Mouse (Mus musculus): ENCODE data around the gene Nup88.

Gene Nup88

GRCm38 (mm10) chr11:70944935-70945817, 24.6 kb downstream of the Nup88 start:
- TF ChIP-seq CTCF (conservative IDR thresholded peaks at IDR 0.05; ENCODE audit: low read length) = no peak
- TF ChIP-seq NANOG (IDR thresholded peaks at IDR 0.05; ENCODE audit: borderline replicate concordance, low read length) = no peak
- TF ChIP-seq POU5F1 (IDR thresholded peaks at IDR 0.05; ENCODE audit: borderline replicate concordance, low read length) = no peak
- Histone ChIP-seq H3K9me3 (ENCODE audit: low read length) (no peaks in the 10 kb centered on the region), H3K4me1 (replicated peaks; ENCODE audit: low read depth, low read length) (no peaks in the 10 kb centered on the region), H3K4me3 (replicated peaks; ENCODE audit: low read length) (no peak overlapping the region), H3K27me3 (ENCODE audit: insufficient read depth, low read length) (no peaks in the 10 kb centered on the region), H3K36me3 (ENCODE audit: insufficient read depth, low read length) (peaks cover 97% of the 10 kb centered on the region)

DNA sequence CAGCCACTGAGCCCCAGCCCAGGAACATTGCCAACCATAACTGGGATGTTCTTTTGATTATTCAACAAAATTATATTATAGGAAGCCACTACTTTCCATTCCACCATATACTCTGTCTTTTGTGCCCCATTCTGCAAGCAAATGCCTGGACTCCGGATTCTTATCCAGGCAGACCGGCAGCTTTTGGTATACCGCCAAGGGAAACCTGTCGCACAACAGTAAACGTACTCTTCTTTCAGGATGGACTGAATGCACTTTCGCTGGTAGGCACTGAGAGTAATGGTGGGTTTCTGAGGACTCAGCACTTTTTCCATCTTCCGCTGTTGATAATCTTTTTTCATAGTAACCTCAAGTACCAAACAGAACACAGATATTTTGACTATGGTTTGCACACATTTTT, 26.1 kb downstream of the Nup88 start:
- H3K36me3 ChIP-seq (ENCODE audit: insufficient read depth, low read length) = peaks cover 97% of the 10 kb centered on the region
- H3K4me3 ChIP-seq (replicated peaks; ENCODE audit: low read length) = no peak overlapping the region
- no peaks in the 10 kb centered on the region for H3K27me3 ChIP-seq (ENCODE audit: insufficient read depth, low read length)
- 0 out of 2 replicates have a peak, but pooled peaks cover 3% of the 10 kb centered on the region for H3K4me1 ChIP-seq (replicated peaks; ENCODE audit: low read depth, low read length)
- no peaks in the 10 kb centered on the region for H3K9me3 ChIP-seq (ENCODE audit: low read length)
- TF ChIP-seq CTCF (conservative IDR thresholded peaks at IDR 0.05; ENCODE audit: low read length) (no peak), POU5F1 (IDR thresholded peaks at IDR 0.05; ENCODE audit: borderline replicate concordance, low read length) (no peak), NANOG (IDR thresholded peaks at IDR 0.05; ENCODE audit: borderline replicate concordance, low read length) (no peak)

GRCm38 (mm10) chr11:70942596-70942995, 27.2 kb downstream of the Nup88 start:
- Histone ChIP-seq H3K9me3 (ENCODE audit: low read length) (no peaks in the 10 kb centered on the region), H3K36me3 (ENCODE audit: insufficient read depth, low read length) (peaks cover 97% of the 10 kb centered on the region), H3K4me1 (replicated peaks; ENCODE audit: low read depth, low read length) (0 out of 2 replicates have a peak, but pooled peaks cover 3% of the 10 kb centered on the region), H3K27me3 (ENCODE audit: insufficient read depth, low read length) (no peaks in the 10 kb centered on the region), H3K4me3 (replicated peaks; ENCODE audit: low read length) (no peak overlapping the region)
- no peak; the same call in 1 of the 2 replicates for TF ChIP-seq CTCF (conservative IDR thresholded peaks at IDR 0.05; ENCODE audit: low read length)
- no peak for TF ChIP-seq POU5F1 (IDR thresholded peaks at IDR 0.05; ENCODE audit: borderline replicate concordance, low read length)
- no peak for TF ChIP-seq NANOG (IDR thresholded peaks at IDR 0.05; ENCODE audit: borderline replicate concordance, low read length)

GRCm38 (mm10) chr11:70935316-70935715, 34.5 kb downstream of the Nup88 start:
- Histone ChIP-seq H3K4me1 (replicated peaks; ENCODE audit: low read depth, low read length) (peaks cover 14% of the 10 kb centered on the region; the same call in 1 of the 2 replicates), H3K36me3 (ENCODE audit: insufficient read depth, low read length) (peaks cover 80% of the 10 kb centered on the region), H3K9me3 (ENCODE audit: low read length) (no peaks in the 10 kb centered on the region), H3K27me3 (ENCODE audit: insufficient read depth, low read length) (no peaks in the 10 kb centered on the region), H3K4me3 (replicated peaks; ENCODE audit: low read length) (no peak overlapping the region)
- no peak for TF ChIP-seq NANOG (IDR thresholded peaks at IDR 0.05; ENCODE audit: borderline replicate concordance, low read length)
- peak; percentile 21; the same call in 1 of the 2 replicates for TF ChIP-seq CTCF (conservative IDR thresholded peaks at IDR 0.05; ENCODE audit: low read length)
- TF ChIP-seq POU5F1 (IDR thresholded peaks at IDR 0.05; ENCODE audit: borderline replicate concordance, low read length) = no peak

- Histone ChIP-seq H3K27me3 (ENCODE audit: insufficient read depth, low read length) (no peaks in the 10 kb centered on the region), H3K4me1 (replicated peaks; ENCODE audit: low read depth, low read length) (peaks cover 11% of the 10 kb centered on the region; the same call in 1 of the 2 replicates), H3K36me3 (ENCODE audit: insufficient read depth, low read length) (peaks cover 67% of the 10 kb centered on the region), H3K4me3 (replicated peaks; ENCODE audit: low read length) (no peak overlapping the region), H3K9me3 (ENCODE audit: low read length) (no peaks in the 10 kb centered on the region)
- TF ChIP-seq NANOG (IDR thresholded peaks at IDR 0.05; ENCODE audit: borderline replicate concordance, low read length) (no peak), POU5F1 (IDR thresholded peaks at IDR 0.05; ENCODE audit: borderline replicate concordance, low read length) (no peak), CTCF (conservative IDR thresholded peaks at IDR 0.05; ENCODE audit: low read length) (no peak)
Observed at GRCm38 (mm10) chr11:70931461-70931860, 38.3 kb downstream of the Nup88 start.

- H3K4me3 ChIP-seq (replicated peaks; ENCODE audit: low read length) = no peak overlapping the region
- H3K27me3 ChIP-seq (ENCODE audit: insufficient read depth, low read length) = no peaks in the 10 kb centered on the region
- TF ChIP-seq CTCF (conservative IDR thresholded peaks at IDR 0.05; ENCODE audit: low read length) (no peak), NANOG (IDR thresholded peaks at IDR 0.05; ENCODE audit: borderline replicate concordance, low read length) (no peak), POU5F1 (IDR thresholded peaks at IDR 0.05; ENCODE audit: borderline replicate concordance, low read length) (no peak)
- H3K4me1 ChIP-seq (replicated peaks; ENCODE audit: low read depth, low read length) = 0 out of 2 replicates have a peak, but pooled peaks cover 2% of the 10 kb centered on the region
- peaks cover 82% of the 10 kb centered on the region for H3K36me3 ChIP-seq (ENCODE audit: insufficient read depth, low read length)
- H3K9me3 ChIP-seq (ENCODE audit: low read length) = no peaks in the 10 kb centered on the region
Observed at GRCm38 (mm10) chr11:70919524-70919923, 50.2 kb downstream of the Nup88 start.

DNA sequence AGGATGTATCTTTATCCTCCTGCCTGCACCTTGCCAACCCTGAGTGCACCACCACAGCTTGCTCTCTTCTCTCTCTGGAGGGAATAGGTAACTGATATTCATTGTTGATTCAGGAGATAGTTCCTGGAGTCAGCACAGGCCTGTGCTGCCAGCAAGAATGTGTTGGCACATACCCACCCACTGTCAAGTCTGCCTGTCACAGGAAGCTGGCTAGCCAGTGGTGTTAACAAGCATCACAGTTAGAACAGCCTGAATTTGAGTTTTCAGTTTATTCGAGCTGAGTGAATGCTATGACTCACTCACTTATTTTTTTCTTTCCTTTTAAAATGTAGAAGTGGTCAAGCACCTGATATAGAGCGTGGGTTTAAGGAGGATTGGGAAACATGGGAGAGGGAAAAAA, 51.9 kb downstream of the Nup88 start:
- TF ChIP-seq CTCF (conservative IDR thresholded peaks at IDR 0.05; ENCODE audit: low read length) (no peak), NANOG (IDR thresholded peaks at IDR 0.05; ENCODE audit: borderline replicate concordance, low read length) (no peak), POU5F1 (IDR thresholded peaks at IDR 0.05; ENCODE audit: borderline replicate concordance, low read length) (no peak)
- no peak overlapping the region for H3K4me3 ChIP-seq (replicated peaks; ENCODE audit: low read length)
- 0 out of 2 replicates have a peak, but pooled peaks cover 2% of the 10 kb centered on the region for H3K4me1 ChIP-seq (replicated peaks; ENCODE audit: low read depth, low read length)
- peaks cover 71% of the 10 kb centered on the region for H3K36me3 ChIP-seq (ENCODE audit: insufficient read depth, low read length)
- no peaks in the 10 kb centered on the region for H3K9me3 ChIP-seq (ENCODE audit: low read length)
- H3K27me3 ChIP-seq (ENCODE audit: insufficient read depth, low read length) = no peaks in the 10 kb centered on the region

DNA sequence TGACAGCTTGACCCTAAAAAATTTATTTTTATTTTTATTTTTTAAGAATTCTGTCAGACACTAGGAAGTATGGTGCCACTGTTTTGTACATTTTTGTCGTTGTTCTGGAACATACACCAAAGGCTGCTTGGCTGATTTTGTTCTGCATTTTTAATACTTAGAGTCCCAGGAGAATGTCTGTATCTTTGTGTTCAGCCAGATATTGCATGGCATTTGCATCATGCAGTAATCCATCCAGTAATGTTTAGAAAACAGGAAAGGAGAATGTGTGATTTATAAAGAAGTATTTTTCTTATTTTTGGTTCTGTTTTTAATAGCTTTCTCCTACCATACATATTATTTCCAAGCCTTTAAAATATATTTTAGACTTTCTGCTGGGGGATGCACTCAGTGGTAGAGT, 57.9 kb downstream of the Nup88 start:
- TF ChIP-seq POU5F1 (IDR thresholded peaks at IDR 0.05; ENCODE audit: borderline replicate concordance, low read length) (no peak), NANOG (IDR thresholded peaks at IDR 0.05; ENCODE audit: borderline replicate concordance, low read length) (no peak), CTCF (conservative IDR thresholded peaks at IDR 0.05; ENCODE audit: low read length) (no peak)
- Histone ChIP-seq H3K27me3 (ENCODE audit: insufficient read depth, low read length) (no peaks in the 10 kb centered on the region), H3K36me3 (ENCODE audit: insufficient read depth, low read length) (peaks cover 55% of the 10 kb centered on the region), H3K4me3 (replicated peaks; ENCODE audit: low read length) (no peak overlapping the region), H3K9me3 (ENCODE audit: low read length) (no peaks in the 10 kb centered on the region), H3K4me1 (replicated peaks; ENCODE audit: low read depth, low read length) (0 out of 2 replicates have a peak, but pooled peaks cover 2% of the 10 kb centered on the region)
